Mouse (Mus musculus): Measurements from ENCODE around the gene Olfr1158. TPM values are rescaled to one million over a fixed set of nuclear protein-coding genes. Genes with fewer than 3 reads are reported as not detected.
"Not testable (repeated sequence)": the region's sequence is repeated elsewhere in the genome, so short reads cannot be mapped to it uniquely, and the experiment has no call there.

Gene Olfr1158
- not detected in 2 replicates for polyA plus RNA-seq (2012)

DNA sequence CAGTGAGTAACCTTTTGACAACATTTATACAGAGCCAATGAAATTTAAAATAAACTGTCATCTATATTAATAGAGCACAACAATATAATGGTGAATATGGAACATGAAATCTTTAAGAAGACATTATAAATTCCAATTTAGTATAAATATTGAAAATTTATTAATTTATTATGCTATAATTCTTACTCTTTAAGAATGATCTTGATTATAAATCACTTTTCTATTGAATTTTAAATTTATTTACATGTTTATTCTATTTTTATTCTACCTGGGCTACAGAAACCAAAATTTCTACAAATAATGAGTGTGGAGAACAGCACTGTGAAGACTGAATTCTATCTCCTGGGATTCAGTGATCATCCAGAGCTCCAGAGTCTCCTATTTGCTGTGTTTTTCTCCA lies at the start of gene Olfr1158:
TSS of gene Olfr1158 (plus strand) at position 301 of the 400 bp plus-strand sequence.
- TF ChIP-seq TAL1 (IDR thresholded peaks at IDR 0.05; ENCODE audit: low read length) (no peak), GATA1 (IDR thresholded peaks at IDR 0.05; ENCODE audit: low read length) (no peak)
- Histone ChIP-seq H3K36me3 (ENCODE audit: control insufficient read depth) (no peaks in the 10 kb centered on the region), H3K27me3 (ENCODE audit: control insufficient read depth) (no peaks in the 10 kb centered on the region), H3K4me3 (replicated peaks) (no peak within 1 kb of the TSS), H3K9me3 (ENCODE audit: control insufficient read depth, low read length) (no peaks in the 10 kb centered on the region; the same call in 1 of the 2 replicates), H3K4me1 (ENCODE audit: control insufficient read depth) (no peaks in the 10 kb centered on the region)

DNA sequence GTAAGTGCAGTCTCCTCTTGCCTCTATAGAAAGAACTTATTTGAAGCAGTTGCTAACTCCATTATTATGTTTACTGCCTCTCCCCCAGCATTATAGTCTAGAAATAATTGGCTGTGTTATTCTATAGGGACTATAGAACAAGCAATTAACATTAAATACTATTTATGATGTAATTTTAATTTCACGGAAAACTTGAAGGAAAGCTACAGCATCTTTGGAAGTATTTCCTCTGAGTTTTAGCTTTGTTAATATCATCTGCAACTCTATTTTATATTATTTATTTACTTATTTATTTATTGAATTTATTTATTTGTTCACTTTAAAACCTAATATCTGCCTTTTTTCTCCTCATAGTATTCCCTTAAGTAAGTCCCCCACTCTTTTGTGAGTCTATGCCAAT lies 44.9 kb upstream of the Olfr1158 start, which contains the start of gene Olfr1155:
TSS of gene Olfr1155 (minus strand) at position 101 of the 400 bp plus-strand sequence.
- Histone ChIP-seq H3K4me3 (replicated peaks) (no peak within 1 kb of the TSS), H3K27me3 (ENCODE audit: control insufficient read depth) (no peaks in the 10 kb centered on the region), H3K9me3 (ENCODE audit: control insufficient read depth, low read length) (no peaks in the 10 kb centered on the region), H3K4me1 (ENCODE audit: control insufficient read depth) (no peaks in the 10 kb centered on the region), H3K36me3 (ENCODE audit: control insufficient read depth) (no peaks in the 10 kb centered on the region)
- no peak for TF ChIP-seq TAL1 (IDR thresholded peaks at IDR 0.05; ENCODE audit: low read length)
- TF ChIP-seq GATA1 (IDR thresholded peaks at IDR 0.05; ENCODE audit: low read length), result no peak

DNA sequence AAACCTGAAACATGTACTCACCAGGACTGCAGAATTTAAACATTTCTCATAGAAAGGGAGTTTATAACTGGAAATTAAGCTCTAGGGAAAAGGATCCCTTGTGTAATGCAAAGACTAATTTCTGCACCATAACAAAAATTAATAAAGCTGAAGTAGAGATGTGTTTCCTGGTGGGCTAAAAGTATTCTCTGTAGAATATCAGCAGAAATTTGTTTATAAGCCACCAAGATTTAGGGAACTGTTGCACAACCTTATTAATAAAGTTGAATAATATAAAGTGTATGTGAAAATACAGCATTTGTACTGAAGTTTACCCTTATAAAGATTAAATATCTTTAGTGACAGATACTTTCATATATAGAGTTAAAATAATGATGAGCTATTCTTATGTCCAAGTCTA lies 36.9 kb upstream of the Olfr1158 start, which contains the start of gene Olfr1156:
TSS of gene Olfr1156 (minus strand) at position 101 of the 400 bp plus-strand sequence.
- Histone ChIP-seq H3K36me3 (ENCODE audit: control insufficient read depth) (no peaks in the 10 kb centered on the region), H3K4me3 (replicated peaks) (no peak within 1 kb of the TSS), H3K9me3 (ENCODE audit: control insufficient read depth, low read length) (no peaks in the 10 kb centered on the region), H3K4me1 (ENCODE audit: control insufficient read depth) (no peaks in the 10 kb centered on the region), H3K27me3 (ENCODE audit: control insufficient read depth) (no peaks in the 10 kb centered on the region)
- TF ChIP-seq GATA1 (IDR thresholded peaks at IDR 0.05; ENCODE audit: low read length) (no peak), TAL1 (IDR thresholded peaks at IDR 0.05; ENCODE audit: low read length) (no peak)

DNA sequence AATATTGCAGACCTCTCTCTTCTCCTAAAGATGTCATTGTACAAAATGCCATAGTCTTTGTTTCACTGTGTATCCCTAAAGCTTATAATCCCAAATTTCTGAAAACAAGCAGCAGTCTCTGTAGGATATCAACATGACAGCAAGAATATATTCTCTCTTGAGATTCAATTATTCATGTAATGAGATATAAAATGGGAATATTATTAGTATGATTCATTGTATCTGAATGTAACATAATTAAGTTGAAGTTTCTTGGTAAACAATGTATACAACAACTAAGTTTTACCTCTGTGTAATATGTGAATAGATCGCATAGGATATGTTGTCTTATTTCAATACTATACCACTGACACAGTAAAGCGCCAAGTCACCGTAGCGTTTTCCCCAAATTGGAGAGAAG lies 21.7 kb upstream of the Olfr1158 start, which contains the start of gene Olfr1157:
TSS of gene Olfr1157 (minus strand) at position 101 of the 400 bp plus-strand sequence.
- TF ChIP-seq TAL1 (IDR thresholded peaks at IDR 0.05; ENCODE audit: low read length) (no peak), GATA1 (IDR thresholded peaks at IDR 0.05; ENCODE audit: low read length) (no peak)
- H3K36me3 ChIP-seq (ENCODE audit: control insufficient read depth), result no peaks in the 10 kb centered on the region
- H3K9me3 ChIP-seq (ENCODE audit: control insufficient read depth, low read length), result no peaks in the 10 kb centered on the region; the same call in 1 of the 2 replicates
- H3K4me1 ChIP-seq (ENCODE audit: control insufficient read depth), result no peaks in the 10 kb centered on the region
- H3K27me3 ChIP-seq (ENCODE audit: control insufficient read depth), result no peaks in the 10 kb centered on the region
- no peak within 1 kb of the TSS for H3K4me3 ChIP-seq (replicated peaks)

DNA sequence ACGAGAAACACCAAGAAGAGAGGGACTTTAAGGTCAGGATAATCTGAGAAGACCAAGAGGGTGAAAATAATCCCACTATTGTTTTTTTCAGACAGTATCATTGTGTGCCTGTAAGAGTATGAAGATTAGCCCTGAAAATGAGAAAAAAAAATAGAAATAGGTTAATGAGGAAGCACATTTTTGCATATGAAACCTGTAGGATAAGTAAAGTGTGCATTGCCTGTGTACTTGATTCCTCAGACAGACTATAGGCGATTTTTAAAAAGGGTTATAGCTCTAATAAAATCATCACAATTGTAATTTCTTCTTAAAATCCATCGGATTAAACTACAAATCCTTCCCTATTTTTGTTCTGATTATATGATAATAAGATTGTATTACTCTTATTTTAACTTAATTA lies 15.3 kb upstream of the Olfr1158 start, which contains the start of gene Olfr74:
TSS of gene Olfr74 (minus strand) at position 101 of the 400 bp plus-strand sequence.
- TF ChIP-seq GATA1 (IDR thresholded peaks at IDR 0.05; ENCODE audit: low read length), result no peak
- no peak for TF ChIP-seq TAL1 (IDR thresholded peaks at IDR 0.05; ENCODE audit: low read length)
- no peak within 1 kb of the TSS for H3K4me3 ChIP-seq (replicated peaks)
- H3K9me3 ChIP-seq (ENCODE audit: control insufficient read depth, low read length), result peaks cover 6% of the 10 kb centered on the region
- H3K4me1 ChIP-seq (ENCODE audit: control insufficient read depth), result no peaks in the 10 kb centered on the region
- no peaks in the 10 kb centered on the region for H3K36me3 ChIP-seq (ENCODE audit: control insufficient read depth)
- H3K27me3 ChIP-seq (ENCODE audit: control insufficient read depth), result no peaks in the 10 kb centered on the region

DNA sequence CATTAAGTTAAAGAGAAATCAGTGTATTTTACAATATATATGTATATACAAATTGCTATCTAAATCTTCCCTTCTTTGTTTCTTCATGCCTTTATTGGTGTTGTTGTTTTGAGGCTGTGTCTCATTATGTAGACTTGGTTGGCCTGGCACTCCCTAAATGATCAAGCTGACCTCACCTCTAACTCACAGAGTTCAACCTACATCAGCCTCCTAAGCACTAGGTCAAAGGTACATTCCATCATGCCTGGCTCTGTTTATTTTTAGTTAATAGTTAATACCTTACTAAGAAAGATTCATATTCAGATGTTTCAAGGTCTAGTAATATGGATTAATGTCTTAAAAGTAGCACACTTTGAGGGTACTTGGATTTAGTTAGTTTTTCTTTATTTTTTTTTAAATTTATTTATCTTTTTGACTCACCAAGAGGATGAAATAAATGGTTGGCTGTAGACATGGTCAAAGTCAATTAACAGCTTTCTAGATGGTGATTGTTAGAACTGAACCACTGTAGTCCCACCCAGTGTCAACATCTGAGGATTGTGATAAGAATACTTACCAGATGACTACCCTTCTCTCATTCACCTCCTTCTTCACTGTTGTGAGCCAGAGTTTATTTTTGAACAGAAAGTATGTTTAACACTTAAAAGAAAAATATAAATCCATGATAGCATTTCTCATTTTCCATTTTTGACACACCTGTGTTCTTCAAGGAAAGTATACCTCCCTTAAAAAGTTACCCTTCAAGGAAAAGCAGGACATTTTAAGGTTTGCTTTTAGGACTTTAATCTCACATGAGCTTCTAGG lies 17.8 kb downstream of the Olfr1158 start, which contains the start of gene Olfr1160:
TSS of gene Olfr1160 (minus strand) at position 754 of the 804 bp plus-strand sequence.
- no peaks in the 10 kb centered on the region for H3K9me3 ChIP-seq (ENCODE audit: control insufficient read depth, low read length)
- H3K4me1 ChIP-seq (ENCODE audit: control insufficient read depth), result no peaks in the 10 kb centered on the region
- no peak within 1 kb of the TSS for H3K4me3 ChIP-seq (replicated peaks)
- H3K36me3 ChIP-seq (ENCODE audit: control insufficient read depth), result no peaks in the 10 kb centered on the region
- no peaks in the 10 kb centered on the region for H3K27me3 ChIP-seq (ENCODE audit: control insufficient read depth)
- TF ChIP-seq GATA1 (IDR thresholded peaks at IDR 0.05; ENCODE audit: low read length), result no peak
- no peak for TF ChIP-seq TAL1 (IDR thresholded peaks at IDR 0.05; ENCODE audit: low read length)

DNA sequence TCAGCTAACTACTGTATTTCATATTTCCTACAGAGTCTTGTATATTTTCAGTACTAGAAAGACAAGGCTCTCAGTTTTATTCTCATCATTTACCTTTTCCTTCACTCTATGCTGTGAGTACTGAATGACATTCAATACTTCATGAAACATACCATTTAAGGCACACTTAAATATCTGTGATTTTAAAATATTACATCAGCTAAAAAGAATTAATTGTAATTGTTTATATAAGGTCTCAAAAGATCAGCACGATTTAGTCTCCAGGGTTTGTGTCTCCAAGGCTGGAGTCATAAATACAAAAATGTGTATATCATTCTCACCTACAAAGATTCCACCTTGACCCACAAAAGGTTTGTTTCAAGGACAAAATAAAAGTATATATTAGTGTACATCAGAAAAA lies 32.6 kb downstream of the Olfr1158 start, which contains the start of gene Olfr1161:
TSS of gene Olfr1161 (plus strand) at position 301 of the 400 bp plus-strand sequence.
- not testable (repeated sequence) for H3K4me3 ChIP-seq (replicated peaks); H3K27me3 ChIP-seq (ENCODE audit: control insufficient read depth); H3K9me3 ChIP-seq (ENCODE audit: control insufficient read depth, low read length); H3K4me1 ChIP-seq (ENCODE audit: control insufficient read depth); H3K36me3 ChIP-seq (ENCODE audit: control insufficient read depth)

DNA sequence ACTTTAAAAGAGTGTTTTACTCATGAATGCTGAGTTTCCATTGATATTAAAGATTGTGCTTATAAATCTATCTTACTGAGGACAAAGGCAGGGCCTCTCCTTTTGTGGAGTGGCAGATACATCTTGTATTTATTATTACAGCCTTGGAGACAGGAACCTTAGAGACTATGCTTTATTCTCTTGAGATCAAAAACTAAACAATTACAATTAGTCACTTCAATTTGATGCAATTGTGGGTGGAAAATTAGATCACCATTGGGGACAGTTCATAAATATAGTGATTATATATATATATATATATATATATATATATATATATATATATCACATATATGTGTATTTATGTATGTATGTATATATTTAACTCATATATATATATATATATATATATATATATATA lies 47.7 kb downstream of the Olfr1158 start, which contains the start of gene Olfr73:
TSS of gene Olfr73 (minus strand) at position 101 of the 400 bp plus-strand sequence.
- Histone ChIP-seq H3K27me3 (ENCODE audit: control insufficient read depth) (no peaks in the 10 kb centered on the region), H3K36me3 (ENCODE audit: control insufficient read depth) (no peaks in the 10 kb centered on the region), H3K4me3 (replicated peaks) (no peak within 1 kb of the TSS), H3K9me3 (ENCODE audit: control insufficient read depth, low read length) (no peaks in the 10 kb centered on the region), H3K4me1 (ENCODE audit: control insufficient read depth) (no peaks in the 10 kb centered on the region)
- no peak for TF ChIP-seq GATA1 (IDR thresholded peaks at IDR 0.05; ENCODE audit: low read length)
- TF ChIP-seq TAL1 (IDR thresholded peaks at IDR 0.05; ENCODE audit: low read length), result no peak

Other genes with a start within 250 kb of the Olfr1158 start
- not detected in 2 replicates for gene Olfr1140, start 246.4 kb upstream of the Olfr1158 start, polyA plus RNA-seq (2012)
- gene Olfr1141, start 236.1 kb upstream of the Olfr1158 start, polyA plus RNA-seq (2012), result not detected in 2 replicates
- gene Olfr152, start 210.6 kb upstream of the Olfr1158 start, polyA plus RNA-seq (2012), result not detected in 2 replicates
- gene Olfr1143, start 189.5 kb upstream of the Olfr1158 start, polyA plus RNA-seq (2012), result not detected in 2 replicates
- not detected in 2 replicates for gene Olfr1145, start 180.3 kb upstream of the Olfr1158 start, polyA plus RNA-seq (2012)
- not detected in 2 replicates for gene Olfr1148, start 159.6 kb upstream of the Olfr1158 start, polyA plus RNA-seq (2012)
- gene Olfr1150-ps1, start 146.1 kb upstream of the Olfr1158 start, polyA plus RNA-seq (2012), result not detected in 2 replicates
- gene Olfr1151, start 134.3 kb upstream of the Olfr1158 start, polyA plus RNA-seq (2012), result 0.02 TPM in 1 of 2 replicates, not detected in the other
- gene Olfr1152, start 123.6 kb upstream of the Olfr1158 start, polyA plus RNA-seq (2012), result not detected in 2 replicates
- not detected in 2 replicates for gene Olfr1153, start 95.2 kb upstream of the Olfr1158 start, polyA plus RNA-seq (2012)
- 0.06 TPM in 1 of 2 replicates, not detected in the other for gene Olfr1154, start 84.9 kb upstream of the Olfr1158 start, polyA plus RNA-seq (2012)
- not detected in 2 replicates for gene Olfr1155, start 45.0 kb upstream of the Olfr1158 start, polyA plus RNA-seq (2012)
- gene Olfr1156, start 37.0 kb upstream of the Olfr1158 start, polyA plus RNA-seq (2012), result not detected in 2 replicates
- gene Olfr1157, start 21.8 kb upstream of the Olfr1158 start, polyA plus RNA-seq (2012), result not detected in 2 replicates
- gene Olfr74, start 15.4 kb upstream of the Olfr1158 start, polyA plus RNA-seq (2012), result not detected in 2 replicates
- gene Olfr1160, start 18.2 kb downstream of the Olfr1158 start, polyA plus RNA-seq (2012), result not detected in 2 replicates
- not detected in 2 replicates for gene Olfr1161, start 32.7 kb downstream of the Olfr1158 start, polyA plus RNA-seq (2012)
- not detected in 2 replicates for gene Olfr73, start 47.6 kb downstream of the Olfr1158 start, polyA plus RNA-seq (2012)
- not detected in 2 replicates for gene Olfr1162, start 61.0 kb downstream of the Olfr1158 start, polyA plus RNA-seq (2012)
- gene Olfr1163, start 81.7 kb downstream of the Olfr1158 start, polyA plus RNA-seq (2012), result not detected in 2 replicates
- gene Olfr1164, start 103.9 kb downstream of the Olfr1158 start, polyA plus RNA-seq (2012), result not detected in 2 replicates
- not detected in 2 replicates for gene Olfr1166, start 138.2 kb downstream of the Olfr1158 start, polyA plus RNA-seq (2012)
- gene Olfr1167, start 165.1 kb downstream of the Olfr1158 start, polyA plus RNA-seq (2012), result not detected in 2 replicates
- not detected in 2 replicates for gene Olfr1168, start 191.8 kb downstream of the Olfr1158 start, polyA plus RNA-seq (2012)
- not detected in 2 replicates for gene Olfr1170, start 238.2 kb downstream of the Olfr1158 start, polyA plus RNA-seq (2012)

All from erythroblast, embryonic 14.5 days (primary cell).